Mouse (Mus musculus): ENCODE measurements around the gene Agrn. TPM values are rescaled to one million over a fixed set of nuclear protein-coding genes. Genes with fewer than 3 reads are reported as not detected.

The Agrn gene
- total RNA-seq, 4 experiments from 2014 or later, result 125 to 145 (median 144) TPM

GRCm38 (mm10) chr4:156202462-156202893 is 5.2 kb upstream of the Agrn start:
- DNase-seq (ENCODE audit: low spot score in 2 of 2), result no peak

GRCm38 (mm10) chr4:156200623-156201475 is 3.6 kb upstream of the Agrn start, which contains the start of gene Isg15:
Isg15 (minus strand) TSS chr4:156200818.
- DNase-seq (ENCODE audit: low spot score in 2 of 2), result no peak

GRCm38 (mm10) chr4:156197829-156198205 is 529 bp upstream of the Agrn start:
- peak; percentile 71 to 72 for DNase-seq (ENCODE audit: low spot score in 2 of 2)

GRCm38 (mm10) chr4:156195927-156196870 is 1.1 kb downstream of the Agrn start:
- no peak for DNase-seq (ENCODE audit: low spot score in 2 of 2)

- DNase-seq (ENCODE audit: low spot score in 2 of 2), result no peak
Observed at GRCm38 (mm10) chr4:156194346-156194745, 2.9 kb downstream of the Agrn start.

- DNase-seq (ENCODE audit: low spot score in 2 of 2), result no peak
Observed at GRCm38 (mm10) chr4:156193906-156194305, 3.4 kb downstream of the Agrn start.

GRCm38 (mm10) chr4:156193200-156193590 is 4.1 kb downstream of the Agrn start:
- no peak for DNase-seq (ENCODE audit: low spot score in 2 of 2)

- no peak for DNase-seq (ENCODE audit: low spot score in 2 of 2)
Observed at GRCm38 (mm10) chr4:156192421-156193199, 4.7 kb downstream of the Agrn start.

GRCm38 (mm10) chr4:156188811-156189323 is 8.4 kb downstream of the Agrn start:
- DNase-seq (ENCODE audit: low spot score in 2 of 2), result no peak

- DNase-seq (ENCODE audit: low spot score in 2 of 2), result no peak
Observed at GRCm38 (mm10) chr4:156188162-156188810, 9.0 kb downstream of the Agrn start.

- DNase-seq (ENCODE audit: low spot score in 2 of 2), result peak in 1 of 2 experiments; percentile 48
Observed at GRCm38 (mm10) chr4:156185950-156186850, 11.1 kb downstream of the Agrn start.

- DNase-seq (ENCODE audit: low spot score in 2 of 2), result no peak
Observed at GRCm38 (mm10) chr4:156185456-156185949, 11.8 kb downstream of the Agrn start.

GRCm38 (mm10) chr4:156184291-156184954 is 12.9 kb downstream of the Agrn start:
- DNase-seq (ENCODE audit: low spot score in 2 of 2), result no peak

GRCm38 (mm10) chr4:156183747-156184146 is 13.5 kb downstream of the Agrn start:
- DNase-seq (ENCODE audit: low spot score in 2 of 2), result no peak

GRCm38 (mm10) chr4:156177630-156178029 is 19.7 kb downstream of the Agrn start:
- DNase-seq (ENCODE audit: low spot score in 2 of 2), result no peak

- DNase-seq (ENCODE audit: low spot score in 2 of 2), result no peak
Observed at GRCm38 (mm10) chr4:156171828-156172227, 25.5 kb downstream of the Agrn start.

- no peak for DNase-seq (ENCODE audit: low spot score in 2 of 2)
Observed at GRCm38 (mm10) chr4:156169129-156169528, 28.2 kb downstream of the Agrn start.

GRCm38 (mm10) chr4:156168611-156169010 is 28.7 kb downstream of the Agrn start:
- no peak for DNase-seq (ENCODE audit: low spot score in 2 of 2)

GRCm38 (mm10) chr4:156166477-156166876 is 30.8 kb downstream of the Agrn start:
- DNase-seq (ENCODE audit: low spot score in 2 of 2), result no peak
